Mouse (Mus musculus) lung, postnatal 0 days (tissue): ENCODE results near the gene Slc44a4. TPM values are rescaled to one million over a fixed set of nuclear protein-coding genes. Genes with fewer than 3 reads are reported as not detected.

Experiments used
- ATAC-seq: fragments of 200-750 bp; cut with Nextera tagmentation; 2 replicates; pipeline ENCODE4 v1.8.0; 2017; ENCODE audit warnings: moderate library complexity
- DNase-seq: peaks from one replicate; pipeline ENCODE4 v3.0.0-alpha.2; 2016; ENCODE audit warnings: low spot score
- H3K27ac ChIP-seq: fragments of 300-500 bp; sonication (generic); 2 replicates; pipeline ENCODE4 v1.5.1; 2014; ENCODE audit warnings: antibody characterized with exemption, mild to moderate bottlenecking, low read length, mixed read lengths
- H3K27me3 ChIP-seq: fragments of 300-500 bp; sonication (generic); replicated peaks from 2 replicates; pipeline ENCODE4 v1.6.1; 2014; ENCODE audit warnings: low read length, mixed read lengths; ENCODE audit not compliant: insufficient read depth
- H3K36me3 ChIP-seq: fragments of 300-500 bp; sonication (generic); 2 replicates; pipeline ENCODE4 v1.6.1; 2014; ENCODE audit warnings: low read length, mixed read lengths; ENCODE audit not compliant: insufficient read depth
- H3K4me1 ChIP-seq: fragments of 300-500 bp; sonication (generic); 2 replicates; pipeline ENCODE4 v1.6.1; 2014; ENCODE audit warnings: antibody characterized with exemption, low read depth, low read length, mixed read lengths; ENCODE audit not compliant: insufficient read depth
- H3K4me2 ChIP-seq: fragments of 300-500 bp; sonication (generic); replicated peaks from 2 replicates; pipeline ENCODE4 v1.6.1; 2014; ENCODE audit warnings: low read depth, mild to moderate bottlenecking, low read length, moderate library complexity, mixed read lengths
- H3K4me3 ChIP-seq: fragments of 300-500 bp; sonication (generic); 2 replicates; pipeline ENCODE4 v1.5.1; 2014; ENCODE audit warnings: low read depth, low read length
- H3K9ac ChIP-seq: fragments of 300-500 bp; sonication (generic); replicated peaks from 2 replicates; pipeline ENCODE4 v1.6.1; 2014; ENCODE audit warnings: low read depth, mild to moderate bottlenecking
- H3K9me3 ChIP-seq: fragments of 300-500 bp; sonication (generic); 2 replicates; pipeline ENCODE4 v1.6.1; 2016; ENCODE audit warnings: low read length, mixed read lengths
- CTCF ChIP-seq: IDR thresholded peaks from 2 replicates; pipeline ENCODE4 v1.5.1; 2016; ENCODE audit warnings: antibody characterized with exemption, mild to moderate bottlenecking
- EP300 ChIP-seq: IDR thresholded peaks from 2 replicates; pipeline ENCODE4 v1.6.1; 2016; ENCODE audit warnings: antibody characterized with exemption, mild to moderate bottlenecking, control low read depth
- WGBS: fragments of 180-500 bp; shearing (Covaris S2); extraction: QIAGEN DNeasy Blood & Tissue Kit; methylation state at CpG from one replicate; pipeline ENCODE4 v1.1.7; 2014; 5-methylcytosine and 5-hydroxymethylcytosine counted together
- polyA plus RNA-seq: library from polyadenylated mRNA; unstranded; fragments of >200 nt; fragmentation: Nextera tagmentation; extraction: Ambion mirVana; gene quantifications from 2 replicates; pipeline ENCODE4 v1.2.1, GENCODE M21; 2015

The Slc44a4 gene
- 7.0 and 7.3 TPM in 2 replicates for polyA plus RNA-seq

GRCm38 (mm10) chr17:34913930-34914665 is at the start of gene Slc44a4:
Slc44a4 (plus strand) TSS chr17:34914466.
- DNase-seq (peak; percentile 46), ATAC-seq (peak; percentile 32; the same call in 1 of the 2 replicates)
- 29% methylated on average over 17 of the region's 18 CpGs for WGBS
- Histone ChIP-seq H3K9ac (no peak within 1 kb of the TSS), H3K4me3 (no peak within 1 kb of the TSS), H3K9me3 (no peaks in the 10 kb centered on the region), H3K27me3 (no peaks in the 10 kb centered on the region), H3K36me3 (0 out of 2 replicates have a peak, but pooled peaks cover 19% of the 10 kb centered on the region), H3K4me1 (0 out of 2 replicates have a peak, but pooled peaks cover 4% of the 10 kb centered on the region), H3K27ac (peak within 1 kb of the TSS; percentile 28; the same call in 1 of the 2 replicates), H3K4me2 (peak within 1 kb of the TSS; percentile 38)
- TF ChIP-seq CTCF, result no peak
- TF ChIP-seq EP300, result no peak

- no peak for ATAC-seq
- WGBS, result 47% methylated on average over 7 of the region's 7 CpGs
- no peaks in the 10 kb centered on the region for H3K27me3 ChIP-seq
These were observed 48.3 kb upstream of the Slc44a4 start for GRCm38 (mm10) chr17:34865981-34866380.

GRCm38 (mm10) chr17:34874321-34874720 is 39.9 kb upstream of the Slc44a4 start:
- Histone ChIP-seq H3K4me3 (no peak overlapping the region), H3K36me3 (no peaks in the 10 kb centered on the region), H3K4me2 (no peak overlapping the region), H3K9ac (no peak overlapping the region), H3K4me1 (no peaks in the 10 kb centered on the region), H3K27me3 (no peaks in the 10 kb centered on the region), H3K9me3 (no peaks in the 10 kb centered on the region), H3K27ac (no peak overlapping the region)
- DNase-seq (no peak), ATAC-seq (no peak)
- WGBS, result 87% methylated on average over 6 of the region's 6 CpGs
- TF ChIP-seq CTCF (no peak), EP300 (no peak)

More at GRCm38 (mm10) chr17:34865981-34866380, 48.3 kb upstream of the Slc44a4 start:
- H3K4me3 ChIP-seq, result no peak overlapping the region
- no peaks in the 10 kb centered on the region for H3K9me3 ChIP-seq
- no peak overlapping the region for H3K9ac ChIP-seq
- H3K4me1 ChIP-seq, result no peaks in the 10 kb centered on the region
- no peak overlapping the region for H3K4me2 ChIP-seq
- DNase-seq, result no peak
- no peak overlapping the region for H3K27ac ChIP-seq
- TF ChIP-seq CTCF, result no peak
- TF ChIP-seq EP300, result no peak
- H3K36me3 ChIP-seq, result no peaks in the 10 kb centered on the region

- H3K27ac ChIP-seq, result no peak within 1 kb of the TSS
- no peak within 1 kb of the TSS for H3K9ac ChIP-seq
- no peaks in the 10 kb centered on the region for H3K27me3 ChIP-seq
- no peaks in the 10 kb centered on the region for H3K4me1 ChIP-seq
- H3K4me3 ChIP-seq, result no peak within 1 kb of the TSS
- no peak within 1 kb of the TSS for H3K4me2 ChIP-seq
- 51% methylated on average over 11 of the region's 11 CpGs for WGBS
- ATAC-seq (no peak), DNase-seq (no peak)
- no peak for TF ChIP-seq CTCF
- TF ChIP-seq EP300, result no peak
- no peaks in the 10 kb centered on the region for H3K36me3 ChIP-seq
- no peaks in the 10 kb centered on the region for H3K9me3 ChIP-seq
These were observed 34.9 kb upstream of the Slc44a4 start, which contains the start of gene Zbtb12 for GRCm38 (mm10) chr17:34879336-34879879. Zbtb12 (plus strand) TSS chr17:34879483.

GRCm38 (mm10) chr17:34881166-34881565 is 33.1 kb upstream of the Slc44a4 start:
- ATAC-seq (no peak), DNase-seq (no peak)
- no peak overlapping the region for H3K27ac ChIP-seq
- H3K36me3 ChIP-seq, result no peaks in the 10 kb centered on the region
- H3K4me3 ChIP-seq, result no peak overlapping the region
- H3K9ac ChIP-seq, result no peak overlapping the region
- H3K9me3 ChIP-seq, result no peaks in the 10 kb centered on the region
- TF ChIP-seq EP300, result no peak
- no peak for TF ChIP-seq CTCF
- H3K27me3 ChIP-seq, result no peaks in the 10 kb centered on the region
- peak overlapping the region; percentile 36 for H3K4me2 ChIP-seq
- no peaks in the 10 kb centered on the region for H3K4me1 ChIP-seq

- Histone ChIP-seq H3K27me3 (no peaks in the 10 kb centered on the region), H3K27ac (no peak within 1 kb of the TSS), H3K4me2 (peak within 1 kb of the TSS; percentile 36), H3K36me3 (no peaks in the 10 kb centered on the region), H3K4me1 (no peaks in the 10 kb centered on the region), H3K4me3 (no peak within 1 kb of the TSS), H3K9me3 (no peaks in the 10 kb centered on the region), H3K9ac (no peak within 1 kb of the TSS)
- TF ChIP-seq EP300 (no peak), CTCF (no peak)
- ATAC-seq, result no peak
- 7% methylated on average over 15 of the region's 15 CpGs for WGBS
- no peak for DNase-seq
These were observed 32.5 kb upstream of the Slc44a4 start, which contains the start of gene Gm20547 for GRCm38 (mm10) chr17:34881683-34882310. Gm20547 (minus strand) TSS chr17:34882042.
